Mouse (Mus musculus): ENCODE data around the gene Hic1. TPM values are rescaled to one million over a fixed set of nuclear protein-coding genes. Genes with fewer than 3 reads are reported as not detected.

The Hic1 gene
- polyA plus RNA-seq, 1 experiment from 2014 or later, result 3.2 TPM

- 2% methylated on average over 68 of the region's 68 CpGs for WGBS
- Histone ChIP-seq H3K4me3 (ENCODE audit: low read depth, low read length) (peak overlapping the region; percentile 65), H3K4me1 (replicated peaks; ENCODE audit: control insufficient read depth, insufficient read depth, low read length) (peaks cover 59% of the 10 kb centered on the region), H3K9me3 (ENCODE audit: control insufficient read depth, low read length) (no peaks in the 10 kb centered on the region), H3K9ac (ENCODE audit: low read depth, low read length) (peak overlapping the region; percentile 52), H3K36me3 (ENCODE audit: control insufficient read depth, insufficient read depth, low read length) (peaks cover 4% of the 10 kb centered on the region; the same call in 1 of the 2 replicates), H3K27ac (ENCODE audit: low read depth, low read length) (no peak overlapping the region), H3K4me2 (peak overlapping the region; percentile 97), H3K27me3 (replicated peaks; ENCODE audit: control insufficient read depth, insufficient read depth, low read length) (peaks cover 77% of the 10 kb centered on the region)
- ATAC-seq (replicated peaks; ENCODE audit: low FRiP score), result no peak
- DNase-seq (ENCODE audit: low spot score), result peak; percentile 68
Measured at GRCm38 (mm10) chr11:75166861-75167642, 2.3 kb downstream of the Hic1 start.

- Histone ChIP-seq H3K9ac (ENCODE audit: low read depth, low read length) (peak overlapping the region; percentile 52), H3K9me3 (ENCODE audit: control insufficient read depth, low read length) (no peaks in the 10 kb centered on the region), H3K4me2 (peak overlapping the region; percentile 97), H3K27me3 (replicated peaks; ENCODE audit: control insufficient read depth, insufficient read depth, low read length) (peaks cover 69% of the 10 kb centered on the region), H3K4me3 (ENCODE audit: low read depth, low read length) (peak overlapping the region; percentile 65), H3K27ac (ENCODE audit: low read depth, low read length) (no peak overlapping the region), H3K36me3 (ENCODE audit: control insufficient read depth, insufficient read depth, low read length) (peaks cover 4% of the 10 kb centered on the region; the same call in 1 of the 2 replicates), H3K4me1 (replicated peaks; ENCODE audit: control insufficient read depth, insufficient read depth, low read length) (peaks cover 53% of the 10 kb centered on the region)
- 5% methylated on average over 55 of the region's 55 CpGs for WGBS
- DNase-seq (ENCODE audit: low spot score), result peak; percentile 59
- no peak for ATAC-seq (replicated peaks; ENCODE audit: low FRiP score)
Measured at GRCm38 (mm10) chr11:75166193-75166842, 3.0 kb downstream of the Hic1 start.

- DNase-seq (ENCODE audit: low spot score) (peak; percentile 78), ATAC-seq (replicated peaks; ENCODE audit: low FRiP score) (peak; percentile 47; the same call in 1 of the 2 replicates)
- H3K36me3 ChIP-seq (ENCODE audit: control insufficient read depth, insufficient read depth, low read length), result peaks cover 4% of the 10 kb centered on the region; the same call in 1 of the 2 replicates
- H3K9me3 ChIP-seq (ENCODE audit: control insufficient read depth, low read length), result no peaks in the 10 kb centered on the region
- H3K4me2 ChIP-seq, result peak overlapping the region; percentile 97
- peaks cover 62% of the 10 kb centered on the region for H3K27me3 ChIP-seq (replicated peaks; ENCODE audit: control insufficient read depth, insufficient read depth, low read length)
- peaks cover 53% of the 10 kb centered on the region for H3K4me1 ChIP-seq (replicated peaks; ENCODE audit: control insufficient read depth, insufficient read depth, low read length)
- 5% methylated on average over 54 of the region's 54 CpGs for WGBS
- no peak overlapping the region for H3K9ac ChIP-seq (ENCODE audit: low read depth, low read length)
- no peak overlapping the region for H3K27ac ChIP-seq (ENCODE audit: low read depth, low read length)
- H3K4me3 ChIP-seq (ENCODE audit: low read depth, low read length), result peak overlapping the region; percentile 65
Measured at GRCm38 (mm10) chr11:75165441-75166192, 3.7 kb downstream of the Hic1 start.

DNA sequence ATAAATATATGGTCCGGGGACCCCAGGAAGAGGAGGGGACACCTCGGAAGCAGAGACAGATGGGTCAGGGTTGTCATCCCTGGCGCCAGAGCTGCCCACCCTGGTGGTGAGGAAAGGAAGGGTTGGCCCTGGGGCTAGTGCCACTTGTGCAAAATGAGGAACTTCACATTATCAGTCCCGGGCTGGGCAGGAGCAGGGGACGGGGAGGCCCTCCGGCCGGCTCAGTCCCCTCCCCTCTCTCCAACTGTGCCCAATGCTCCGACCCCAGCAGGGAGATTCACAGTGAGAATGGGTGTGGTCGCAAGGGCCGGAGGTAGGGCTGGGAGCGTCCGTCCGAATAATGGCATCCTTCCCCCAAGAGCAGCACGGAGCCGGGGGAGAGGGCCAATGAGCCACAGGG, 4.6 kb downstream of the Hic1 start:
- 10% methylated on average over 15 of the region's 15 CpGs for WGBS
- Histone ChIP-seq H3K9ac (ENCODE audit: low read depth, low read length) (no peak overlapping the region; the same call in 1 of the 2 replicates), H3K4me1 (replicated peaks; ENCODE audit: control insufficient read depth, insufficient read depth, low read length) (peaks cover 48% of the 10 kb centered on the region), H3K9me3 (ENCODE audit: control insufficient read depth, low read length) (no peaks in the 10 kb centered on the region), H3K27me3 (replicated peaks; ENCODE audit: control insufficient read depth, insufficient read depth, low read length) (peaks cover 54% of the 10 kb centered on the region), H3K36me3 (ENCODE audit: control insufficient read depth, insufficient read depth, low read length) (peaks cover 4% of the 10 kb centered on the region; the same call in 1 of the 2 replicates), H3K4me2 (peak overlapping the region; percentile 97), H3K27ac (ENCODE audit: low read depth, low read length) (no peak overlapping the region), H3K4me3 (ENCODE audit: low read depth, low read length) (peak overlapping the region; percentile 65)
- DNase-seq (ENCODE audit: low spot score), result no peak
- no peak for ATAC-seq (replicated peaks; ENCODE audit: low FRiP score)

GRCm38 (mm10) chr11:75164051-75164450, 5.3 kb downstream of the Hic1 start:
- H3K9me3 ChIP-seq (ENCODE audit: control insufficient read depth, low read length), result no peaks in the 10 kb centered on the region
- H3K27ac ChIP-seq (ENCODE audit: low read depth, low read length), result no peak overlapping the region
- H3K4me2 ChIP-seq, result no peak overlapping the region
- DNase-seq (ENCODE audit: low spot score) (no peak), ATAC-seq (replicated peaks; ENCODE audit: low FRiP score) (no peak)
- 80% methylated on average over 2 of the region's 2 CpGs for whole genome bisulfite sequencing
- peaks cover 4% of the 10 kb centered on the region; the same call in 1 of the 2 replicates for H3K36me3 ChIP-seq (ENCODE audit: control insufficient read depth, insufficient read depth, low read length)
- H3K9ac ChIP-seq (ENCODE audit: low read depth, low read length), result no peak overlapping the region
- no peak overlapping the region for H3K4me3 ChIP-seq (ENCODE audit: low read depth, low read length)
- peaks cover 47% of the 10 kb centered on the region for H3K27me3 ChIP-seq (replicated peaks; ENCODE audit: control insufficient read depth, insufficient read depth, low read length)
- peaks cover 41% of the 10 kb centered on the region for H3K4me1 ChIP-seq (replicated peaks; ENCODE audit: control insufficient read depth, insufficient read depth, low read length)

DNA sequence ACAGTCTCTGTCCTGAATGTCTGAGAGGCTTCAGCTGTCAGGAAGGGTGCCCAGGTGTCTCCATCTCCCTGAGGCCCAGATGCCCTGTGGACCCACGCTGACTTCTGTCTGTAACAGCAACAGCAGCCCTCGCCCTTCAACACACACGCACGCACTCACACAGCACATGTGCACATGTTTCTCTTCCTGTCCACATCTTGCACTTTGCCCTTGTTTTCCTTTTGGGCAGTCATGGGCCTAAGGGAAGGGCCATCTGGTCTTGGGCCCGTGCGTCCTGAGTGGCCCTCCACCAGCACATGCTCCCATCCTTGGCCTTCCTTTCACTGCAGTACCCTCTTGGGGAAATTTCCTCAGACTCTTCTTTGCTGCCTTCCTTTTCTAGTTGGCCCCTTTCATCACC, 5.9 kb downstream of the Hic1 start:
- WGBS, result 89% methylated on average over 6 of the region's 6 CpGs
- no peak for DNase-seq (ENCODE audit: low spot score)
- H3K9me3 ChIP-seq (ENCODE audit: control insufficient read depth, low read length), result no peaks in the 10 kb centered on the region
- H3K27ac ChIP-seq (ENCODE audit: low read depth, low read length), result no peak overlapping the region
- no peak overlapping the region for H3K4me2 ChIP-seq
- H3K4me1 ChIP-seq (replicated peaks; ENCODE audit: control insufficient read depth, insufficient read depth, low read length), result peaks cover 37% of the 10 kb centered on the region
- H3K36me3 ChIP-seq (ENCODE audit: control insufficient read depth, insufficient read depth, low read length), result peaks cover 4% of the 10 kb centered on the region; the same call in 1 of the 2 replicates
- no peak overlapping the region for H3K9ac ChIP-seq (ENCODE audit: low read depth, low read length)
- no peak overlapping the region for H3K4me3 ChIP-seq (ENCODE audit: low read depth, low read length)
- no peak for ATAC-seq (replicated peaks; ENCODE audit: low FRiP score)
- peaks cover 40% of the 10 kb centered on the region for H3K27me3 ChIP-seq (replicated peaks; ENCODE audit: control insufficient read depth, insufficient read depth, low read length)

DNA sequence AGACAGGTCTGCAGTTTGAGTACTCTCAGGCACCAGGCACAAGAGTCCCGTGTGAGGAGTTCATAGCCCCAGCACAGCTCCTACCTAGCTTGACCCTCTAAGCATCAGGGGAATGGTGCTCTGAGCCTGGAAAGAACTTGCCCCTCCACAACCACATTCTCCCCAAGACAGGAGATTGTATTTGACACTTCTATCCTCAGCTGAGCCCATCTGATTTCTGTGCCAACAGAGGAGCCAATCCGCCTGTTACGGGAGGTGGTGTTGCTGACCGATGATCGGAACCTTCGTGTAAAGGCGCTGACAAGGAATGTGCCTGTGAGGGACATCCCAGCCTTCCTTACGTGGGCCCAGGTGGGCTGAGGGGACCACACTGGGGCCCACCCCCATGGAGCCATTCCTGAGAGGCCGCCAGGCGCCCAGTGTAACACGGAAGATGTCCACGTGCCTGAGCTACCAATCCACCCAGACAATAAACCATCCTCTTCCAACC, 6.7 kb downstream of the Hic1 start:
- Histone ChIP-seq H3K36me3 (ENCODE audit: control insufficient read depth, insufficient read depth, low read length) (peaks cover 4% of the 10 kb centered on the region; the same call in 1 of the 2 replicates), H3K4me3 (ENCODE audit: low read depth, low read length) (no peak overlapping the region), H3K9me3 (ENCODE audit: control insufficient read depth, low read length) (no peaks in the 10 kb centered on the region), H3K9ac (ENCODE audit: low read depth, low read length) (no peak overlapping the region), H3K4me1 (replicated peaks; ENCODE audit: control insufficient read depth, insufficient read depth, low read length) (peaks cover 31% of the 10 kb centered on the region), H3K4me2 (no peak overlapping the region), H3K27ac (ENCODE audit: low read depth, low read length) (no peak overlapping the region), H3K27me3 (replicated peaks; ENCODE audit: control insufficient read depth, insufficient read depth, low read length) (peaks cover 32% of the 10 kb centered on the region)
- ATAC-seq (replicated peaks; ENCODE audit: low FRiP score) (no peak), DNase-seq (ENCODE audit: low spot score) (no peak)
- WGBS, result 91% methylated on average over 12 of the region's 12 CpGs

- peaks cover 21% of the 10 kb centered on the region for H3K27me3 ChIP-seq (replicated peaks; ENCODE audit: control insufficient read depth, insufficient read depth, low read length)
- H3K9me3 ChIP-seq (ENCODE audit: control insufficient read depth, low read length), result no peaks in the 10 kb centered on the region
- 67% methylated on average over 4 of the region's 4 CpGs for WGBS
- H3K9ac ChIP-seq (ENCODE audit: low read depth, low read length), result no peak overlapping the region
- ATAC-seq (replicated peaks; ENCODE audit: low FRiP score), result no peak
- H3K27ac ChIP-seq (ENCODE audit: low read depth, low read length), result peak overlapping the region; percentile 6
- no peak for DNase-seq (ENCODE audit: low spot score)
- no peak overlapping the region for H3K4me2 ChIP-seq
- peaks cover 4% of the 10 kb centered on the region; the same call in 1 of the 2 replicates for H3K36me3 ChIP-seq (ENCODE audit: control insufficient read depth, insufficient read depth, low read length)
- no peak overlapping the region for H3K4me3 ChIP-seq (ENCODE audit: low read depth, low read length)
- H3K4me1 ChIP-seq (replicated peaks; ENCODE audit: control insufficient read depth, insufficient read depth, low read length), result peaks cover 21% of the 10 kb centered on the region
Measured at GRCm38 (mm10) chr11:75161417-75162008, 7.8 kb downstream of the Hic1 start.
